Mouse (Mus musculus): ENCODE results near the gene Cox17.

The Cox17 gene

GRCm38 (mm10) chr16:38349881-38350280, 3.1 kb downstream of the Cox17 start:
- DNase-seq (ENCODE audit: low spot score in 2 of 2) = no peak

DNA sequence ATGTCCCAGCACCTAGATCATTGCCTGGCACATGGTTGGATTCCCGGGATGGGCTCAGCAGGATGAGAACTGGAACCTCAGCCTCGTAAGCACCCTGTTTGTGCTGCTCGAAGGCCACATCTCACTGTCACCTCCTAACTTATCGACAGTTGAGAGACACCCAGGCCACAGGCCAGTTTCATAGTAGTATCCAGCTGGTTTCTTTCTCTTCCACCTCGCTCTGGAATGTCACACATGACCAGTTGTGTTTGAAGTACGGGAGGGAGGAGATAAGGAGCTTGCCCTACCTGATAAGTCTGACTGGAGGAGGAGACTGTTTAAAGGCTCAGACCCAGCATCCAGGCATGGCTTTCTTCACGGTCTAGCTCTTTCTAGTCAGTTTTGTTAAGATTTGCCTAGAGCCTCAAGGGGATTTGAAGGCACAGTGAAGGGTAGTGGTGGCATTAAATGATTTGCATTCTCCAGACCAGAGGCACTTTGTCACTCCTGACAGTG, 3.6 kb downstream of the Cox17 start:
- no peak for DNase-seq (ENCODE audit: low spot score in 2 of 2)

DNA sequence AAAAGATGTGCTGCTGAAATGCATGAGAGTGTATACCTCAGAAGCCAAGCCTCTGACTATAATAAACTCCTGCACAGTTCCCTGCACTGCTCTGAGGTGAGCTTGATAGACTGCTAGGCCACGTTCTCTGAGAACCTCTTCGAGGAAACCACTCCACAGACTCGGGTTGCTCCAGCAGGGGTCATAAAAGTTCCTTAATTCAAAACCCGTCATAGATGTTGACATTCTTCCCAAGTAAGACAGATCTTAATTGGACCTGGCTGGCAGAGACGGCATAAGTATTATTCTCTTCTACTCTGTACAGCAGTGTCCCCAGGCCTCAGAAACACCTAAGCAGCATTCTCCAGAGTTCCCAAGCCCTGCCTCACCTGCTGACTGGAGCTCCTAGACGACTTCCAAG, 4.1 kb downstream of the Cox17 start:
- no peak for DNase-seq (ENCODE audit: low spot score in 2 of 2)

GRCm38 (mm10) chr16:38352031-38352430, 5.2 kb downstream of the Cox17 start:
- no peak for DNase-seq (ENCODE audit: low spot score in 2 of 2)

GRCm38 (mm10) chr16:38352851-38353250, 6.1 kb downstream of the Cox17 start:
- DNase-seq (ENCODE audit: low spot score in 2 of 2) = no peak

- DNase-seq (ENCODE audit: low spot score in 2 of 2) = no peak
Measured at GRCm38 (mm10) chr16:38353642-38354041, 6.9 kb downstream of the Cox17 start.

DNA sequence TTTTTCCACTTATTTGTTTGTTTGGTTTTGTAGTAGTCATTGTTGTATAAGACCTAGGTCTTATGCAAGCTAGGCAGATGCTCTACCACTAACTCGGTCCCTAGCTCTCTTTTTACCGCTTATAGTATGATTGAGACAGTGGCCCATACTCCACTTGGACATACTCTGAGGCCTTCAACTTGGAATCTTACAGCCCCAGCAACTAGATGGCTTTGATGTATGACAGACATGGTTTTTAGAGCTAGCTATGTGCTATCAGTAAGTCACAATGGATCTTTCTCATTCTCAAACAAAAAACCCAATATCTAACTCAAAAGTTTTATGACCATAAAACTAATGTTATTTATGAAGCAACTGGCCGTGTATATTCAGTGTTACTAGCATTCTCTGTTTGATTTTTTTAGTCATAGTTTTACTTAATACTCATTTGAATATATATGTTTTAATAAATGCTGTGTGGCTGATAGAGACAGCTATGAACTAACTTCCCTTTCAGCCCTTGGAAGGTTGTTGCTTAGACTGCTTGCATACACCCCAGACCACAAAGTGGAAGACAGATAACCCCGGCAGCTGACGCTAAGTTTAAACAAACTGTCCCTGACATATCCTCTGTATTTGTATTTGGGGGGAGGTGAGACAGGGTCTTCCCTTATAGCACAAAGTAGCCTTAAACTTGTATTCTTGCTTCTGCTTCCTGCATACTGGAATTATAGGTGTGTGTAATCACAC, 7.6 kb downstream of the Cox17 start:
- DNase-seq (ENCODE audit: low spot score in 2 of 2) = no peak

GRCm38 (mm10) chr16:38358256-38358812, 11.5 kb downstream of the Cox17 start:
- DNase-seq (ENCODE audit: low spot score in 2 of 2) = no peak

DNA sequence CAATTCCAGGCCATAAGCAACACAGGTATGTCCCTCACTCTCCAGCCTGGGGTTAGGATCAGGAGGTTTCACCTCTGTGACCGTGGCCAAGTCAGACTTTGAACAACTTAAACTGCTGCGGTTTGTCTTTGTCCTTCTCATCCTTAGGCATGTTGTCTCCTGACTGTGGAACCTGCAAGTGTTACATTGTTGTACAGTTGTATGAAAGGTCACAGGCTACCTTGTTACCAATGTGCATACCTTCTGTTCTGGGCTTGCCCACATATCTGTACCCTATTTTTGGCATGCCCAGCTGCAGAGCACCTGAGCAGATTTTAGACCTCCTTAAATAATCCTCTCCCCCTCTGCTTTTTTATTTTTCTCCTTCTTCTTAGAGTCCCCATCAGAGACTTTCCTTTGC, 12.4 kb downstream of the Cox17 start:
- DNase-seq (ENCODE audit: low spot score in 2 of 2) = no peak

DNA sequence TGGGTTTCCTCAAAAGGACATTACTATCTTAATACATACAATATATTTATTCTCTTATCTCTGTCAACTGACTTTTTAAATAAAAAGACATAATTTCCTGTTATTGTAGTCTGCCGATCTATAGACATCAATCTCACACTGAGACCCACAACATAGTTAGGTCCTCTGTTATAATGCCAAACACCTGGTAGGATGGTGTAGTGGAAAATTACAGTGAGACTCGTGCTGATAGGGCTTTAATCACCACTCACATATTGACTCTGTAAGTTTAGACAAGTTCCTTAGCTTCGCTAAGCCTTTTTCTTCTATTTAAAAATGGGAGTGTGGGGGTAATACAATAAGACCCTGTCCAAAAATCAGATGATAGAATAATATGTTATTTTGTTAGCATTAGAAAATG, 13.1 kb downstream of the Cox17 start:
- DNase-seq (ENCODE audit: low spot score in 2 of 2) = no peak

GRCm38 (mm10) chr16:38360317-38360716, 13.5 kb downstream of the Cox17 start:
- DNase-seq (ENCODE audit: low spot score in 2 of 2) = peak in 1 of 2 experiments; percentile 53

DNA sequence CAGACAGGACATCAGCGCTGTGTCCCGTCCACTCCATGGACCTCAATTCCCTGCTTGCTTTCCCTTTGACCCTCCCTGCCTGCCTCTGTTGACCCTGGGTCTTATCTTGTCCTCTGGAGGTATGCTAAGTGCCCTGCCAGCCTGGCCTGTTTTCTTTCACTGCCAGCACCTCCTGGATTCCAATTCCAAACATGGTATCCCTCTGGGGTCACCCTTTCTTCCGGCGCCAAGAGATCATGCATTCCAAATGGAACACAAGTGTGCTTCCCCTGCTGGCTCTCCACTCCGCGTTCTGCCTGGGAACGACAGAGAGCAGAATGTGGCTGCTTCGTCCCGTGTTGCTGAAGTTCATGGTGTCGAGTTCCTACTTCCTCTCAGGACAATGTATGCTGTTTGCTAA, 15.1 kb downstream of the Cox17 start, which contains the start of gene Popdc2:
TSS of gene Popdc2 (plus strand) at position 277 of the 400 bp plus-strand sequence.
- DNase-seq (ENCODE audit: low spot score in 2 of 2) = no peak

DNA sequence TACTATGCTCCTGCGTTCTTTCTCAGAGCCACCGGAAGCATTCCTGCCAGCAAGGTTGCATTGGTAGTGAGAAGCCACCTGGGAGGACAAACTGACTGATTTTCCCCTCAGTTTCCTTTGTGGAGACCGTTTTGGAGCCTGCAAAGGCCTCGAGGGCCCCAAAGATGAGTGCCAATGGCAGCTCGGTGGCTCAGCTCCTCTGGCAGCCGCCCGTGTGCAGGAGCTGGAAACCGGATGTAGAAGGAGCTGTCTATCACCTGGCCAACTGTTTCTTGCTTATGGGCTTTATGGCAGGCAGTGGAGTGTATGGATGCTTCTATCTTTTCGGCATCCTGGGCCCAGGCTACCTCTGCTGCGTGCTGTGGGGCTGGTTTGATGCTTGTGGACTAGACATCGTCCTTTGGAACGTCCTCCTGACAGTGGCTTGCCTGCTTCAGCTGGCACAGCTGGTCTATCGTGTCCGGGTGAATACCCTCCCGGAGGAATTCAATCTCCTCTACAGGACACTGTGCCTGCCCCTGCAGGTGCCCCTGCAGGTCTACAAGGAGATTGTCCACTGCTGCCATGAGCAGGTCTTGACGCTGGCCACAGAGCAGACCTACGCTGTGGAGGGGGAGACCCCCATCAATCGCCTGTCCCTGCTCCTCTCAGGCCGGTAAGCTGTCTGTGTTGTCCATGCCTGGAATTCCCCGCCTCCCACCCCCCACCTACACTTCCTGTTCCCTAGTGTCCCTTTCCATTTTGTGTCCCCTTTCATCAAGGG, 15.9 kb downstream of the Cox17 start:
- DNase-seq (ENCODE audit: low spot score in 2 of 2) = no peak

DNA sequence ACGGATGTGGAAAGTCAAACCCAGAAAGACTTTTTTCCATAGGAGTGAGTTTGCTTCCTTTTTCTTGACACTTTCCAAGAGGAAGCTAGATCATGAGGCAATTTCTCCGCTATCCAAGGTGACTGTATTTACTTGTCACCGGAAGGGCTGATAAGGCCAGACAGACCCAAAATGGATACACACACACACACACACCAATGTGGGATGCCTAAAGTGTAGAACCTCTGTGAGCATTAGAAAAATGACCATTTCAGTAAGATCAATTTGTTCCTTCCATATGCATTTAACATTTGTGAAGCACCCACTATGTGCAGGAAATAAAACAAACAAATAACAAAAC, 16.4 kb downstream of the Cox17 start:
- DNase-seq (ENCODE audit: low spot score in 2 of 2) = no peak

GRCm38 (mm10) chr16:38363657-38364056, 16.9 kb downstream of the Cox17 start:
- no peak for DNase-seq (ENCODE audit: low spot score in 2 of 2)

GRCm38 (mm10) chr16:38365390-38365789, 18.6 kb downstream of the Cox17 start:
- no peak for DNase-seq (ENCODE audit: low spot score in 2 of 2)

DNA sequence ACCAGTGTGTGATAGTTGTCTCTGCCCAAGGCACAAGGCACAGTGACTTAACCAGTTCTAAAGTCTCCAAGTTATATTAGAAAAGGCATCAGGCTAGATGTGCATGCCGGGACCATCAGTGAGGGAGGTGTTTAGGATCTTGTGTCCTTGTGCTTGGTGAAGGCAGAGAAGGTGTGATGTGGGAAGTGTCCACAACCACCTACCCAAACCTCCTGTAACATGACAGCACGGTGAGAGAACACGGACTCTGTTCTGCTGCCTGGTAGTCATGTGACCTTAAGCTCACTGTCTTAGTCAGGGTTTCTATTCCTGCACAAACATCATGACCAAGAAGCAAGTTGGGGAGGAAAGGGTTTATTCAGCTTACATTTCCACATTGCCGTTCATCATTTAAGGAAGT, 19.4 kb downstream of the Cox17 start:
- DNase-seq (ENCODE audit: low spot score in 2 of 2) = no peak

GRCm38 (mm10) chr16:38368336-38368735, 21.5 kb downstream of the Cox17 start:
- DNase-seq (ENCODE audit: low spot score in 2 of 2) = no peak

- no peak for DNase-seq (ENCODE audit: low spot score in 2 of 2)
Measured at GRCm38 (mm10) chr16:38369000-38369399, 22.2 kb downstream of the Cox17 start.

- DNase-seq (ENCODE audit: low spot score in 2 of 2) = no peak
Measured at GRCm38 (mm10) chr16:38369431-38369830, 22.6 kb downstream of the Cox17 start.

GRCm38 (mm10) chr16:38369992-38370484, 23.2 kb downstream of the Cox17 start:
- DNase-seq (ENCODE audit: low spot score in 2 of 2) = no peak

DNA sequence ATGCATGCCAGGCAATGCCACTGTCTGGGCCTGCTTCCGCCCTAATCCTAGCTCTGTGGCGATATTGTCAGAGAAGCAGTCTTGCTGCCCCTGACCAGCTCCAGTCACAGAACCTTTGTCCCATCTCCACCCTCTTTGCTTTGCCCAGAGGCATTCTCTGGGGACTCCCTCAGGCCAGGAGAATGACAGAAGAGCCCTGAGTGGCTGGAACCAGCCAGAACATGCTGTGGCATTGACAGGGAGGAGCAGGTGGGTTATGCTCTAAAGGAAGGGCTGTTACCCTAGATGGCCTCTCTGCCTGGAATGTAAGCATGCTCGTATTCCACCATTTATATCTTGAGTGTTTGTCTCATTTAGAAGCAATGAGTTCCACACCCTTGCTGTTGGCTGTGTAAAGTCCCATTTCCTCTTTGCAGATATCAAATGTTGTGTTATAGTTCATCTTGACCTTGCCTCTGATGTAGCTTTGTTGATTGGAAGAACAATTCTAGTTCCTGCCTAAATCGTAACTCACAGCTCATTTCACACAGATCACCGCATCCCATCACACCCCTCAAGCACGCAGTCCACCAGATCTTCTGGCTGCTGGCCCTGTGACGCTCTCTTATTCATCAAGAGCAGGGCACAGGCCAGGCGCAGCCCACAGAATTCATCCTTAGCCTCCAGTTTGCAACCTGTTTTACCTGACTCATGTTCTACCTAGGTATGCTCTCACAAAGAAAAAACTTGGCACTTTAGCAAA, 24.0 kb downstream of the Cox17 start:
- no peak for DNase-seq (ENCODE audit: low spot score in 2 of 2)

Data from cerebellum, postnatal 4 days (tissue).